In the genomic region with DNA sequence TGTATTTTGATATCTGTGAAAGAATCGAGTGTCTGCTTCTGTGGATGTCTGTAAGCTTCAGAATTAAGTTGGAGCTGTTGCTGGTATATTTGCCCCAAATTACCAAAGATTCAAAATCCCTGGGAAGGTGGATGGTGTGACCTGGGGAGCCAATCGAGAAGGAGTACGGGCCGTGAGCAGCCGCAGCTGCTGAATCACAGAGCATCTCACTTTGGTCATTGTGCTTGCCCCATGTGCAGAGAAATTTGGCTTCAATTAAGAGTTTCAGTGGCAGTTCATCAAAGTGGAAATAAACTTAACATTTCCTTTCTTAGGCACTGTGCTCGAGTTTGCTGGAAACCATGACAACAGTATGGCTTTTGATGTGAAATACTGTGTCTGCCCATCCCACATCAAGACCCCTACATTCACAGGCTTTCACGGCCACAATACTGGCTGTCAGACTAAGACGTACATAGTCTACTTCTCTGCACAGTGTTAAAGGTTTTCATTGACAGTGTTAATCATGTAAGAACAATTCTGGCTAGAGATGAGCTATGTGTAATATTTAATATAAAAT, we compare ENCODE assay signal across 26 mouse cellular contexts.
A peak's percentile ranks its signal among the peaks of the same experiment; 100 is the strongest.
DNase-seq lines count a peak whose midpoint lies in the region; ATAC-seq lines count a peak whose summit lies in the region.
"Had no signal": no experiment of that assay in that cellular context is flagged by ENCODE, and none has a peak within 500 bp of the region (broad histone marks: within the 10 kb centered on the region; RNA-seq: fewer than 3 reads in every experiment).

No protein-coding gene starts in this region.

- WGBS in hindbrain, embryonic 12.5 days, result 65% methylated on average over 8 of the region's 8 CpGs
- 73% methylated on average over 8 of the region's 8 CpGs for WGBS in hindbrain, embryonic 10.5 days
- WGBS in midbrain, embryonic 16.5 days, result 54% methylated on average over 8 of the region's 8 CpGs
- 81% methylated on average over 8 of the region's 8 CpGs for WGBS in midbrain, embryonic 10.5 days
- WGBS in forebrain, embryonic 15.5 days, result 19% methylated on average over 8 of the region's 8 CpGs

- H3K36me3 ChIP-seq in hindbrain, embryonic 12.5 days, result no peaks in the 10 kb centered on the region
- H3K36me3 ChIP-seq in hindbrain, embryonic 10.5 days, result no peaks in the 10 kb centered on the region
- H3K36me3 ChIP-seq in midbrain, embryonic 16.5 days (ENCODE audit: control insufficient read depth, insufficient read depth, low read length), result no peaks in the 10 kb centered on the region
- H3K36me3 ChIP-seq in midbrain, embryonic 10.5 days, result no peaks in the 10 kb centered on the region
- no peaks in the 10 kb centered on the region for H3K36me3 ChIP-seq in forebrain, embryonic 15.5 days
- H3K36me3 ChIP-seq: embryonic facial prominence, embryonic 12.5 days; heart, embryonic 13.5 days; kidney, embryonic 15.5 days; limb, embryonic 15.5 days; lung, embryonic 15.5 days; stomach, embryonic 15.5 days had no signal

- no peak for DNase-seq in hindbrain, embryonic 10.5 days (ENCODE audit: low spot score)
- no peak for DNase-seq in midbrain, embryonic 10.5 days (ENCODE audit: low spot score)
- DNase-seq in mesoderm, embryonic 11.5 days (ENCODE audit: low read depth, low spot score), result peak; percentile 19
- DNase-seq in adrenal gland, postnatal 14 days, result no peak
- no peak for DNase-seq in kidney, adult 9 months
- DNase-seq: cerebellum, adult 18-20 months; cerebellum, postnatal 14 days; gastrocnemius, postnatal 36 days; heart, adult 2 months; heart, postnatal 14 days; kidney, postnatal 36 days; layer of hippocampus, adult 9-11 months; left cerebral cortex, postnatal 4 days; thymus, postnatal 36 days had no signal

- no peak overlapping the region for H3K27ac ChIP-seq in hindbrain, embryonic 12.5 days
- no peak overlapping the region for H3K27ac ChIP-seq in hindbrain, embryonic 10.5 days
- H3K27ac ChIP-seq in midbrain, embryonic 16.5 days (ENCODE audit: low read length), result no peak overlapping the region
- H3K27ac ChIP-seq in midbrain, embryonic 10.5 days (replicated peaks), result no peak overlapping the region
- H3K27ac ChIP-seq in forebrain, embryonic 15.5 days (replicated peaks), result no peak overlapping the region
- H3K27ac ChIP-seq: embryonic facial prominence, embryonic 12.5 days; heart, adult 2 months; heart, embryonic 13.5 days; kidney, embryonic 15.5 days; limb, embryonic 15.5 days; liver, embryonic 14.5 days; lung, embryonic 15.5 days; stomach, embryonic 15.5 days had no signal

- no peak overlapping the region for H3K4me3 ChIP-seq in hindbrain, embryonic 12.5 days
- H3K4me3 ChIP-seq in hindbrain, embryonic 10.5 days, result no peak overlapping the region
- no peak overlapping the region for H3K4me3 ChIP-seq in midbrain, embryonic 16.5 days (ENCODE audit: low read depth, low read length)
- no peak overlapping the region for H3K4me3 ChIP-seq in midbrain, embryonic 10.5 days
- H3K4me3 ChIP-seq in forebrain, embryonic 15.5 days, result no peak overlapping the region
- H3K4me3 ChIP-seq: embryonic facial prominence, embryonic 12.5 days; heart, adult 2 months; heart, embryonic 13.5 days; kidney, embryonic 15.5 days; limb, embryonic 15.5 days; lung, embryonic 15.5 days; stomach, embryonic 15.5 days had no signal

- H3K9ac ChIP-seq in hindbrain, embryonic 12.5 days, result no peak overlapping the region
- no peak overlapping the region for H3K9ac ChIP-seq in midbrain, embryonic 16.5 days (ENCODE audit: low read depth, low read length)
- H3K9ac ChIP-seq in forebrain, embryonic 15.5 days (replicated peaks), result no peak overlapping the region
- H3K9ac ChIP-seq: embryonic facial prominence, embryonic 12.5 days; heart, embryonic 13.5 days; kidney, embryonic 15.5 days; limb, embryonic 15.5 days; liver, embryonic 14.5 days; lung, embryonic 15.5 days; stomach, embryonic 15.5 days had no signal

- H3K27me3 ChIP-seq in hindbrain, embryonic 12.5 days, result no peaks in the 10 kb centered on the region
- H3K27me3 ChIP-seq in hindbrain, embryonic 10.5 days (ENCODE audit: insufficient read depth, poor library complexity, severe bottlenecking), result no peaks in the 10 kb centered on the region
- H3K27me3 ChIP-seq in midbrain, embryonic 16.5 days (ENCODE audit: control insufficient read depth, insufficient read depth, low read depth, low read length), result no peaks in the 10 kb centered on the region
- H3K27me3 ChIP-seq in midbrain, embryonic 10.5 days (ENCODE audit: low read depth, poor library complexity, severe bottlenecking), result no peaks in the 10 kb centered on the region
- H3K27me3 ChIP-seq in forebrain, embryonic 15.5 days, result no peaks in the 10 kb centered on the region
- H3K27me3 ChIP-seq: embryonic facial prominence, embryonic 12.5 days; heart, embryonic 13.5 days; kidney, embryonic 15.5 days; limb, embryonic 15.5 days; lung, embryonic 15.5 days; stomach, embryonic 15.5 days had no signal

- no peaks in the 10 kb centered on the region for H3K4me1 ChIP-seq in hindbrain, embryonic 12.5 days
- 0 out of 2 replicates have a peak, but pooled peaks cover 3% of the 10 kb centered on the region for H3K4me1 ChIP-seq in hindbrain, embryonic 10.5 days (replicated peaks)
- H3K4me1 ChIP-seq in midbrain, embryonic 16.5 days (ENCODE audit: control insufficient read depth, insufficient read depth, low read length), result no peaks in the 10 kb centered on the region
- H3K4me1 ChIP-seq in midbrain, embryonic 10.5 days, result no peaks in the 10 kb centered on the region
- peaks cover 15% of the 10 kb centered on the region for H3K4me1 ChIP-seq in forebrain, embryonic 15.5 days
- H3K4me1 ChIP-seq: embryonic facial prominence, embryonic 12.5 days; heart, embryonic 13.5 days; kidney, embryonic 15.5 days; limb, embryonic 15.5 days; lung, embryonic 15.5 days; stomach, embryonic 15.5 days had no signal

- H3K4me2 ChIP-seq in hindbrain, embryonic 12.5 days (replicated peaks), result no peak overlapping the region
- no peak overlapping the region for H3K4me2 ChIP-seq in midbrain, embryonic 16.5 days (ENCODE audit: low read length)
- H3K4me2 ChIP-seq in forebrain, embryonic 15.5 days (replicated peaks), result no peak overlapping the region
- H3K4me2 ChIP-seq: embryonic facial prominence, embryonic 12.5 days; heart, embryonic 13.5 days; kidney, embryonic 15.5 days; limb, embryonic 15.5 days; lung, embryonic 15.5 days; stomach, embryonic 15.5 days had no signal

- ATAC-seq in hindbrain, embryonic 12.5 days (ENCODE audit: low FRiP score), result peak; percentile 54; the same call in 1 of the 2 replicates
- peak; percentile 60; the same call in 1 of the 2 replicates for ATAC-seq in midbrain, embryonic 16.5 days
- ATAC-seq in forebrain, embryonic 15.5 days (replicated peaks), result peak; percentile 64
- ATAC-seq: CD4-positive, CD25-positive, alpha-beta regulatory T cell, adult 4 months; intestine, postnatal 0 days had no signal

- H3K9me3 ChIP-seq in hindbrain, embryonic 12.5 days (replicated peaks), result no peaks in the 10 kb centered on the region
- H3K9me3 ChIP-seq in hindbrain, embryonic 10.5 days, result no peaks in the 10 kb centered on the region
- H3K9me3 ChIP-seq in midbrain, embryonic 16.5 days (replicated peaks; ENCODE audit: control insufficient read depth, low read length, poor library complexity, severe bottlenecking), result no peaks in the 10 kb centered on the region
- H3K9me3 ChIP-seq in midbrain, embryonic 10.5 days (replicated peaks), result no peaks in the 10 kb centered on the region
- no peaks in the 10 kb centered on the region for H3K9me3 ChIP-seq in forebrain, embryonic 15.5 days
- H3K9me3 ChIP-seq: embryonic facial prominence, embryonic 12.5 days; heart, embryonic 13.5 days; kidney, embryonic 15.5 days; limb, embryonic 15.5 days; lung, embryonic 15.5 days; stomach, embryonic 15.5 days had no signal
